Mouse (Mus musculus) neural tube, embryonic 12.5 days (tissue): ENCODE measurements at regions not wholly inside any gene's neighbourhood (a gene's known extent, or its start where the extent isn't known, plus 50 kb on each side); places are given as distances from the start of the nearest gene placed in this dataset.

Source experiments
- ATAC-seq: fragments of 200-750 bp; cut with Nextera tagmentation; 2 replicates; pipeline ENCODE4 v1.8.0; 2017; ENCODE audit warnings: low read depth, mild to moderate bottlenecking, moderate TSS enrichment, moderate library complexity; ENCODE audit not compliant: low FRiP score
- H3K27ac ChIP-seq: fragments of 300-500 bp; sonication (generic); 2 replicates; pipeline ENCODE4 v1.5.1; 2016
- H3K27me3 ChIP-seq: fragments of 300-500 bp; sonication (generic); replicated peaks from 2 replicates; pipeline ENCODE4 v1.6.1; 2016; ENCODE audit warnings: mild to moderate bottlenecking
- H3K36me3 ChIP-seq: fragments of 300-500 bp; sonication (generic); 2 replicates; pipeline ENCODE4 v1.6.1; 2016; ENCODE audit warnings: mild to moderate bottlenecking
- H3K4me1 ChIP-seq: fragments of 300-500 bp; sonication (generic); 2 replicates; pipeline ENCODE4 v1.6.1; 2016
- H3K4me2 ChIP-seq: fragments of 300-500 bp; sonication (generic); replicated peaks from 2 replicates; pipeline ENCODE4 v1.6.1; 2016; ENCODE audit warnings: mild to moderate bottlenecking
- H3K4me3 ChIP-seq: fragments of 300-500 bp; sonication (generic); 2 replicates; pipeline ENCODE4 v1.5.1; 2016
- H3K9ac ChIP-seq: fragments of 300-500 bp; sonication (generic); 2 replicates; pipeline ENCODE4 v1.6.1; 2016; ENCODE audit warnings: mild to moderate bottlenecking
- H3K9me3 ChIP-seq: fragments of 300-500 bp; sonication (generic); 2 replicates; pipeline ENCODE4 v1.6.1; 2016; ENCODE audit warnings: mild to moderate bottlenecking
- WGBS: fragments of 180-500 bp; shearing (Covaris S2); methylation state at CpG from one replicate; pipeline ENCODE4 v1.1.7; 2016; 5-methylcytosine and 5-hydroxymethylcytosine counted together

GRCm38 (mm10) chr17:16157711-16158110, 326.9 kb upstream of the Rgmb start:
- Histone ChIP-seq H3K9me3 (no peaks in the 10 kb centered on the region), H3K9ac (no peak overlapping the region), H3K36me3 (no peaks in the 10 kb centered on the region), H3K4me3 (no peak overlapping the region), H3K27ac (no peak overlapping the region), H3K4me2 (no peak overlapping the region), H3K27me3 (no peaks in the 10 kb centered on the region), H3K4me1 (no peaks in the 10 kb centered on the region)
- peak; percentile 50; the same call in 1 of the 2 replicates for ATAC-seq
- 29% methylated on average over 6 of the region's 6 CpGs for WGBS

- Histone ChIP-seq H3K4me1 (no peaks in the 10 kb centered on the region), H3K9ac (no peak overlapping the region), H3K9me3 (no peaks in the 10 kb centered on the region), H3K4me3 (no peak overlapping the region), H3K4me2 (no peak overlapping the region), H3K27ac (no peak overlapping the region), H3K36me3 (no peaks in the 10 kb centered on the region), H3K27me3 (no peaks in the 10 kb centered on the region)
- no peak for ATAC-seq
- 57% methylated on average over 5 of the region's 5 CpGs for WGBS
Measured at GRCm38 (mm10) chr17:16157135-16157534, 326.3 kb upstream of the Rgmb start.

DNA sequence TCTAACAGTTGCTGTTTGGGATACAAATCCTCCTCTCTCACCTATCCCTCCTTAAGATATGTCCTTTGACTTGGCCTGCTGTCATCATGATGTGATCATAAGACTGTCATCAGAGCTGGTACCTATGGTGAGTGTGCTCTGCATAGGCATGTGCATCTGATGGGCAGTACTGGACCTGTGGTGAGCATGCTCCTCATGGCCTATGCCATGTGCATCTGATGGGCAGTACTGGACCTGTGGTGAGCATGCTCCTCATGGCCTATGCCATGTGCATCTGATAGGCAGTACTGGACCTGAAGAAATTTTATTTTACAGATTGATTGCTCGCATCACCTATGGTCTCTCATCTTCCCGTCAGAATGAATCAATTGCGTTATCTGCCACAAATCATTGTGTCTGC, 325.8 kb upstream of the Rgmb start:
- 81% methylated on average over 3 of the region's 3 CpGs for WGBS
- no peaks in the 10 kb centered on the region for H3K36me3 ChIP-seq
- no peak overlapping the region for H3K4me3 ChIP-seq
- peak; percentile 37; the same call in 1 of the 2 replicates for ATAC-seq
- H3K27me3 ChIP-seq: no peaks in the 10 kb centered on the region
- no peak overlapping the region for H3K4me2 ChIP-seq
- H3K27ac ChIP-seq: no peak overlapping the region
- H3K9ac ChIP-seq: no peak overlapping the region
- no peaks in the 10 kb centered on the region for H3K4me1 ChIP-seq
- no peaks in the 10 kb centered on the region for H3K9me3 ChIP-seq

- H3K27me3 ChIP-seq: no peaks in the 10 kb centered on the region
- no peaks in the 10 kb centered on the region for H3K4me1 ChIP-seq
- no peak overlapping the region for H3K4me2 ChIP-seq
- H3K27ac ChIP-seq: no peak overlapping the region
- H3K4me3 ChIP-seq: no peak overlapping the region
- no peak overlapping the region for H3K9ac ChIP-seq
- H3K9me3 ChIP-seq: no peaks in the 10 kb centered on the region
- H3K36me3 ChIP-seq: no peaks in the 10 kb centered on the region
- WGBS: 79% methylated on average over 3 of the region's 3 CpGs
- no peak for ATAC-seq
Measured at GRCm38 (mm10) chr17:16155587-16155986, 324.7 kb upstream of the Rgmb start.
